Mouse (Mus musculus) adrenal gland, adult (tissue): ENCODE measurements at regions not wholly inside any gene's neighbourhood (a gene's known extent, or its start where the extent isn't known, plus 50 kb on each side); places are given as distances from the start of the nearest gene placed in this dataset.

ENCODE experiments used
- DNase-seq, 2 experiments: peaks; one replicate each; pipeline ENCODE4 v3.0.0; 2022 to 2023; ENCODE audit warnings: low spot score in 1 of 2; ENCODE audit not compliant: inconsistent age in 2 of 2

DNA sequence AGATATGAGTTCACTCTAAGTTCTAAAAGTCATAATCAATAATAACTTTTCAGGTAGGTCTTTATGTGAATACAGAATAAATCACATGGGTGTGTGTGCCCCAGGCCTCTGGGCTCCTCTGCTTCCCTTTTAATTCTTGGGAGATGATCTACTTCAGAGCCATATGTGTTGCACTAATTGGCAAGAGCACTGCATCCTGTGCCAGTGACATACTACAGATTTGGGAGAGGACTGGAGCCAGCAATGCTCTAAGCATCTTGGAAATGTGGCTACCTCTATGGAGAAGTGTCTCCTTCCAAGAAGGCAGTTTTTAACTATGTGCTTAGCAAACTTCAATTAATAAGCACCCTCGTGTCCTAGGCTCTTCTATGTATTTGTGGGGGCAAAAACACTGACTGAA is 416.6 kb downstream of the Brinp2 start:
- DNase-seq: no peak

DNA sequence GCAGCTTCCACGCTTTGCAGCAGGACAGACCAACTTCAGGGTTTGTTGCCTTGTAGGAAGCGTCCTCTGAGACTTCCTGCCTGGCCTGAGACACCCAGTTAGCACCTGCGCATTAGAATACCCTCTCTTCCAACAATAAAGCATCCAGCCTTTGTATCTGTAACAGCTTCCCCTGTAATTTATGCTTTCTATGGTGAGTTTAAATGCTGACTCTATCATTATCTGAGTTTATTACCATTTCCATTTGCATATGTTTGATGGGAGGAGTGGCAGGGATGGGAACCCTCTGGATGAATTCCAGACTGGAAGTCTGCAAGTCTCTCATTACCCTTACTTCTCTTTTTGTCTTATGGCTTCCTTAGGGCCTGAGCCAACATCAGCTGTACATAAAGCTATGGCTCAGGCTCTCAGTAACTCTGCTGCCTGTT is 415.8 kb downstream of the Brinp2 start:
- no peak for DNase-seq

DNA sequence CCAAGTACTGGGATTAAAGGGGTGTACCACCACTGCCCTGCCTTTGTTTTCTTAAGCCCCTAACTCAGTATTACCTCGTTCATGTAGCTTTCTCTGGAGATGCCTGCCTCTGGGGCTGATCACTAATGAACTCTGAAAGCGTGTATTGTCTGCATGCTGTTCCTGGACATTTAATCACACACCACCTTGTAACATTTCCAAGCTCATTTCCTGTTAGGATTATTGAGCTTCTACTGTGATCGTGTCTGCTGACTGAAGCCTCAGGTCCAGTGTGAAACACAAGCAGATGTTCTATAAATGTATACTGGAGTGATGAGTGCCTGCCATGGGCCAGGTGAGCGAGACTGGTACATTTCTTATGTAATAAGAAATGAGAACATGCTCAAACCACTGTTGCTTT is 398.6 kb downstream of the Brinp2 start:
- DNase-seq: no peak

DNA sequence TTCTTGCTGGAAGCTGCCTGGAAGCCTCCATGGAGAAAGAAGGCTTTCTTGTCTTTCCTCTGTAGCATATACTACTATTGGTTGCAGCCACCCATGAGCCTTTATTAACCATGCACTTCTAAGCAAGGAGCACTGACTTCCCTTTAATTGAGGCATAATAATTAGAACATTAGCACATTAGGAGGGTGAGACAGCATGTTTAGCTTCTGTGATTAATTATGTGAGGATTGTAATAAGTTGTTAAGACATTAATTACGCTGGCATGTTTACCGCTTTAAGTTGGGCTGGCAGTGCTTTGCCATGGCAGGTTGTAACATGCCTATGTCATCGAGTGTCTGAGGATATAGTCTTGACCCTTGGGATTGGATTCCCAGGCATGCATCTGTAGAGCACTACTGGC is 391.7 kb downstream of the Brinp2 start:
- no peak for DNase-seq

DNA sequence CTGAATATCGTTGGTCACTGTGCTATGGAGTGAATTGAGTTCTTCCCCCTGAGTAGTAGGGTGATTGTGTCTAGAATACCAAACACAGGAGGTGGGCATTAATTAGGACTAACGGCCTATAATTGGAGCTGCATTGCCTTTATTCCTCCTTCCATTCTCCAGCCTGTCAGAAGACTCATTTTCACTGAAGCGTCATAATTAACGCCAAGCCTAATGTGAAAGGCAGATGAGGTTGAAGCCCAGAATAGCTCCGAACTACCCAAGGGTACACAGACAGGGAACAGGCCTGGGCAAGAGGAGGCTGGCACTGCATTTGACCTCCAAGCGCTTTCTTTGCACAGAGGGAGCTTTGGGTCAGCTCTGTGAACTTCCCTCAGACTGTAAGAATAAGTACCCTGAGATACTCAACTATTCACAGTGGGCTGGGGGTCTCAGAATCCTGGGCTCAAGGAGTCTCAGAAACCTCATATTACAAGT is 386.5 kb downstream of the Brinp2 start:
- DNase-seq: no peak

- no peak for DNase-seq
Observed at GRCm38 (mm10) chr1:157973373-157974232, 382.5 kb downstream of the Brinp2 start.

DNA sequence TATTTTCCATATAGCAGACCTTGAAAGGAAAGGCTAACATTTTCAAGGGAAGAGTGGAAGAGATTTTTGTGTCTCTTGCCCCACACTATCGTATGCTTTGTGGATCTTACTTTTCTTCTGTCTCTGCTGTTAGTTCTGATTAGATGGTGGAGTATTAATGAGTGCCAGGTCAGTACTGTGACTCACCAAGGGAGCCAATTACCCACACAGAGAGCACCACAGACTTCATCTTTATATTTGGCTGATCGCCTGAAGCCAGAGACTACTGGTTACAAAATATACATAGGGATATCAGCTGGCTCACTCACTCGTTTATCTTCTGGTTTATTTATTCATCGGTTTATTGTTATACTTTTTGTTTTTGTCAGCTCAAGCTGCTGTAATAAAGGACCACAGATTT is 381.5 kb downstream of the Brinp2 start:
- peak in 1 of 2 experiments; percentile 22 for DNase-seq

DNA sequence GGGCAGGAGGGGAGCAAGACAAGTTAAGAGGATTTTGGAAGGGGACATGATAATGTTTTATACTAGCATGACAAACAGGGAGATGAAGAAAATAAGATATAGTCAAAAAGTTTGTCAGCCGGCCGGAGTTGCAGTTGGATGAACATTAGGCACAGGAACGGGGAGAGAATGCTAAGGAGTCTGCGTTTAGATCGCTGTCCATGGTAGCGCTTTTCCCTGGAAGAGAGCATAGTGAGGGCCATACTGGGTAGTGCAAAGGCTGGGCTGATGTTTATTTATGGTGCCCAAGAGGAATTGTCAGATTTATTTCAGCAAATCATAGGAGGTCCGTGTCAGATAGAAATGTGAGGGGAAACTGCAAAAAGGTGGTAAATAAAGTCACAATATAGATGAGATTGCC is 337.0 kb downstream of the Brinp2 start:
- peak in 1 of 2 experiments; percentile 17 for DNase-seq

- no peak for DNase-seq
Observed at GRCm38 (mm10) chr1:158039756-158040155, 316.4 kb downstream of the Brinp2 start.

- DNase-seq: no peak
Observed at GRCm38 (mm10) chr1:158040334-158040733, 315.8 kb downstream of the Brinp2 start.

DNA sequence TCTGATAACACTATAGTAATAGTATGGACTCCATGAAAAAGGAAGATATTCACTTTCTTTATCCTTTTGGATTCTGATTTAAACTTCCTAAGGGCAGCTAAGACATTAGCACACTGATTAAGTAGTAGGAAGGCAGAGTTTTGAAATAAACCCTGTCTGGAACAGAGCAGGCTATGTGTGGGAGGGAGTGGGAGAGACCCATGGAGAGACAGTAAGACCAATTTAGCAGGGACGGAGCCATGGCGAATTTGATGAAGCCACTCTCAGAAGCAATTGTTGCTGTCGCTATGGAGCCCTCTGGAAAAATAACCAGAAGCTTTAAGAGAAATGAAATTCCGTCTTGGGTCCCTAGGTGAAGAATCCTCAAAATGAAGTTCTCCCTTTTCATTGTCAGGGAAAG is 303.5 kb downstream of the Brinp2 start:
- no peak for DNase-seq

- no peak for DNase-seq
Observed at GRCm38 (mm10) chr1:158054961-158055360, 301.2 kb downstream of the Brinp2 start.

- peak in 1 of 2 experiments; percentile 18 for DNase-seq
Observed at GRCm38 (mm10) chr1:158056994-158057630, 299.0 kb downstream of the Brinp2 start.

DNA sequence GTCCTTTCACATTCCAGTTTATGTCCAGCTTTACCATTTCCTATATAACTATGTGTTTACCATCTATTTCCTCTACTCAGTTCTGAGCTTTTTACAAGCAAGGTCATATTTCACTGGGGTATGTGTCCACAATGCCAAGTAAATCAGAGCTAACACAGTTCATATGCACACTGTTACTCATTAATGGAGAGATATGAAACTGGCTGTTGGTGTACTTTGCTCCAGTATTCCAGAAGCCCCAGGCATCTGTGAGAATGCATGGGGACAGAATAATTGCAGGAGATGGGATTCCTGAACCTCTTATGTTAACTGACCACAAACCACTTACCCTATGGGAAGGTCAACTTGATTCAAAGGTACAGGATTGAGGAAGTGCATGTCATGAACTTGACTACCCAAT is 298.3 kb downstream of the Brinp2 start:
- no peak for DNase-seq

DNA sequence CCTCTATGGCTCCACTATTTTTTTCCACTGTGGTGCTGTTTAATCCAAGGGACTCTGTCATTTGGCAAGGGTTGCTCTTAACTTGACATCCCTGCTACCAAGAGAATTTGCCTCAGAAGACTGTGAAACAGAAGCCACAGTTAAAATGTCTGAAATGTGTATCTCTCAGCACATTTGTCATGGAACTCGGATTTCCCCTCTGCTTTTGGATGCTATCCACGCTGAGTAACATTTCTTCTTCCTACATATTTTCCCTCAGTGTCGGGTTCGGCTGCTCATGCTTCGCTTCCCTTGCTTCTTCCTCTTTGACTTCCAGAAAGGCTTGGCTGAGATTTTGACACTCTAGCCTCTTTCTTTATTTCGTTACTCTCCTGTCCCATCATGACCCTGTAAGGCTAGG is 294.1 kb downstream of the Brinp2 start:
- DNase-seq: no peak

GRCm38 (mm10) chr1:158082181-158082580 is 273.9 kb downstream of the Brinp2 start:
- no peak for DNase-seq

GRCm38 (mm10) chr1:158085856-158086255 is 270.3 kb downstream of the Brinp2 start:
- no peak for DNase-seq

DNA sequence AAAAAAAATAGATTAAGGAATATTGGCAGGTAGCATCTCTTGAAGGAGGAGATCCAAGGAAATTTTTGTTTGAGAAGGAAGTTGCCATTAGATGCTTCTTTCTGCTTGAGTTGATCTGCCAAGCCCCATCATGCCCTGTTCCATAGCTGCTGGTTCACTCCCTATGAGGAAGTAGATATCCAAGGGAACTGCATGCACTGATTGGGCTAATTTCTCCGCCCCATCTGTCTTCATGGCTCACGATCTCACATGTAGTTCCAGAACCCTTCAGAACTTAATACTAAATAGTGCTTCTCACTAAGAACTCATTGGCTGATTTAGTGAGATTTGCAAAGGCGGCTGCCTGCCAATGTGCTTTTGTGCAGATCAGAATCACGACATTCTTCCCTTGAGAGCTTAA is 258.6 kb downstream of the Brinp2 start:
- DNase-seq: no peak

DNA sequence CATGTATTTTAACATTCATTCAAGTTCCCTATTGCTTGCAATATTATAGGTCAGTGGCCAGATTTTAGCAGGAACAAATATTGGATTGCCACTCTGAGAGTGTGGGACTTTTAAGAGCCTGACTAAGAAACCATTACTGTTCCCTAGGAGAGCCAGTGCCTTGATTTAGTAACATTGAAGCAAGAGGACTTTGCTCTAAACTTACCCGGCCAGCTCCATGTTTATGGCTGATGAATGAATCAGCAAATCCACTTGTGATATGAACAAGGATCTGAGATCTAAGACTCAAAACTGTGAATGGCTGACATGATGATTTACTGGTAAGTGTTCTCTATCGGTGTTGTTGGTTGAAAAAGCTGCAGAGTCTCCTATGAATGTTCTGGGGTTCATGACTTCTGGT is 236.4 kb downstream of the Brinp2 start:
- DNase-seq: no peak

- DNase-seq: no peak
Observed at GRCm38 (mm10) chr1:158124902-158125301, 231.2 kb downstream of the Brinp2 start.

DNA sequence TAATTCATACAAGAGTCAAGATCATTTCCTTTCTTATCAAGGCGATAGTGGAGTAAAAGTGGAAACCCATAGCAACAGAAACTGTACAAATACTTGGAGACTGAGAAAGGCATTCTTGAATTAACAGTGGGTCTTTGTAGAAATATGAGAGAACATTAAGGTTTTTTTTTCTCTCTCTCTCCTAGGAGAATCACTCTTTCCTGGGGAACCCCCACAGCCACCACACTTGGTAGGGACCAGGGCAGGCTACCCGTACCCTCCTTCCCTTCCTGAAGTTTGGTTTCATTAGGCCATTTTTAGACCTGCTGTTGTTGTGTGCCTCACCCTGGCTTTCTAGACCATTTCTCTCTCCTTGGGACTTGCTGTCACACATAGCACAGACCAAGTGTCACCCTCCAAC is 229.9 kb downstream of the Brinp2 start:
- DNase-seq: no peak

DNA sequence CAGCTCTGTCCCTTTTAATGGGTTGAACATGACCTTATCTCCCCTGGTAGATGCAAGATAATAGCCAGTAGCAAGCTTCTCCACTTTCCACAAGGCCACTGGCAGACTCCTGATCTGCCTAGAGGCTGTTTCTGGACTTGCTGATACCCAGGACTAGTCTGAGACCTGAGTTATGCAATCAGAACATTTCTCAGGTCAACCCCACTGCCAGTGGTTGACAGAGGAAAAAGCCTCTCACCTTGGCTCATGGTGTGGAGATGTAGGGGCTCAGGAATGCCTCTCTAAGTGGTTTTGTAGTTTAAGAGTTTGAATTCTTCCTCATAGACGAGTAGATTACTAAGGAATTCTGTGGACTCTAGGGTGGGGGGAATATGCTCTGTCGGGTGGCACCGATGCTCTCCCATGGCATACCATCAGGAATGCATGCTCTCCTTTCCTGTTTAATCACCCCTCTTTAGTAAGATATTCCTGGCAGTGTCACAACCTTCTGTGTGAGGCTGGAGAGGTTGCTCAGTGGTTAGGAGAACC is 226.8 kb downstream of the Brinp2 start:
- DNase-seq: peak in 1 of 2 experiments; percentile 20
